Mouse (Mus musculus) bone marrow, adult 2 months (tissue): Measurements from ENCODE around the gene Prkcz. TPM values are rescaled to one million over a fixed set of nuclear protein-coding genes. Genes with fewer than 3 reads are reported as not detected.
A peak's percentile ranks its signal among the peaks of the same experiment; 100 is the strongest.

Source experiments
- H3K27ac ChIP-seq: fragments of 200-500 bp; 2 replicates; pipeline ENCODE4 v1.5.1; 2012; ENCODE audit warnings: low read depth, mild to moderate bottlenecking, control low read depth, inconsistent platforms, low read length; ENCODE audit not compliant: control insufficient read depth, poor library complexity, insufficient read depth
- H3K4me1 ChIP-seq: fragments of 200-500 bp; 2 replicates; pipeline ENCODE4 v1.6.1; 2011; ENCODE audit warnings: low read length; ENCODE audit not compliant: control insufficient read depth, insufficient read depth
- H3K4me3 ChIP-seq: fragments of 200-500 bp; replicated peaks from 2 replicates; pipeline ENCODE3; 2011; ENCODE audit warnings: mild to moderate bottlenecking, low read depth, low read length, control low read depth; ENCODE audit not compliant: control insufficient read depth
- CTCF ChIP-seq: fragments of 200-500 bp; IDR thresholded peaks from 2 replicates; pipeline ENCODE4 v1.5.1; 2011; ENCODE audit warnings: low read length, control low read depth; ENCODE audit not compliant: control insufficient read depth, insufficient read depth
- POLR2A ChIP-seq: fragments of 200-500 bp; IDR thresholded peaks from 2 replicates; pipeline ENCODE4 v1.6.1; 2011; ENCODE audit warnings: low read depth, mild to moderate bottlenecking, control low read depth, low read length, borderline replicate concordance; ENCODE audit not compliant: control insufficient read depth
- WGBS: fragments of 180-500 bp; shearing (Covaris S2); methylation state at CpG from one replicate; pipeline ENCODE4 v1.1.7; 2018; 5-methylcytosine and 5-hydroxymethylcytosine counted together
- polyA plus RNA-seq: library from polyadenylated mRNA; stranded (reverse); fragments of >200 nt; gene quantifications from 2 replicates; pipeline ENCODE4 v1.2.4, GENCODE M21; 2011; ENCODE audit warnings: low replicate concordance; ENCODE audit not compliant: missing spikeins, insufficient read depth, insufficient read length

Gene Prkcz
- polyA plus RNA-seq, 1 experiment, result 1.9 TPM

GRCm38 (mm10) chr4:155366784-155367183, 5.6 kb upstream of the Prkcz start:
- TF ChIP-seq POLR2A (no peak), CTCF (no peak)
- no peak overlapping the region for H3K4me3 ChIP-seq
- H3K27ac ChIP-seq, result no peak overlapping the region
- WGBS, result 69% methylated on average over 6 of the region's 6 CpGs
- H3K4me1 ChIP-seq, result no peaks in the 10 kb centered on the region

GRCm38 (mm10) chr4:155362443-155362842, 1.3 kb upstream of the Prkcz start:
- TF ChIP-seq CTCF (no peak), POLR2A (no peak)
- Histone ChIP-seq H3K4me3 (no peak overlapping the region), H3K4me1 (no peaks in the 10 kb centered on the region), H3K27ac (no peak overlapping the region)
- 45% methylated on average over 5 of the region's 5 CpGs for WGBS

- no peak overlapping the region; the same call in 1 of the 2 replicates for H3K27ac ChIP-seq
- WGBS, result 4% methylated on average over 42 of the region's 42 CpGs
- H3K4me3 ChIP-seq, result no peak overlapping the region
- no peaks in the 10 kb centered on the region for H3K4me1 ChIP-seq
- TF ChIP-seq POLR2A (no peak), CTCF (no peak)
Observed at GRCm38 (mm10) chr4:155360856-155361255, 305 bp downstream of the Prkcz start.

GRCm38 (mm10) chr4:155359560-155360464, 1.3 kb downstream of the Prkcz start:
- no peaks in the 10 kb centered on the region for H3K4me1 ChIP-seq
- no peak overlapping the region for H3K4me3 ChIP-seq
- WGBS, result 47% methylated on average over 12 of the region's 12 CpGs
- TF ChIP-seq CTCF (no peak), POLR2A (no peak)
- no peak overlapping the region for H3K27ac ChIP-seq

GRCm38 (mm10) chr4:155357601-155358000, 3.6 kb downstream of the Prkcz start:
- H3K4me3 ChIP-seq, result no peak overlapping the region
- H3K4me1 ChIP-seq, result no peaks in the 10 kb centered on the region; the same call in 1 of the 2 replicates
- TF ChIP-seq CTCF (peak; percentile 37; the same call in 1 of the 2 replicates), POLR2A (no peak)
- no peak overlapping the region for H3K27ac ChIP-seq
- WGBS, result 47% methylated on average over 2 of the region's 2 CpGs

- Histone ChIP-seq H3K27ac (no peak overlapping the region), H3K4me1 (no peaks in the 10 kb centered on the region; the same call in 1 of the 2 replicates), H3K4me3 (no peak overlapping the region)
- WGBS, result 74% methylated on average over 10 of the region's 10 CpGs
- TF ChIP-seq CTCF, result no peak
- no peak for TF ChIP-seq POLR2A
Observed at GRCm38 (mm10) chr4:155356354-155356753, 4.8 kb downstream of the Prkcz start.

- Histone ChIP-seq H3K27ac (no peak overlapping the region), H3K4me1 (no peaks in the 10 kb centered on the region; the same call in 1 of the 2 replicates), H3K4me3 (no peak overlapping the region)
- WGBS, result 63% methylated on average over 7 of the region's 7 CpGs
- TF ChIP-seq POLR2A, result no peak
- TF ChIP-seq CTCF, result no peak
Observed at GRCm38 (mm10) chr4:155354546-155354945, 6.6 kb downstream of the Prkcz start.

- Histone ChIP-seq H3K27ac (no peak overlapping the region), H3K4me3 (no peak overlapping the region), H3K4me1 (no peaks in the 10 kb centered on the region; the same call in 1 of the 2 replicates)
- no peak for TF ChIP-seq POLR2A
- no peak for TF ChIP-seq CTCF
- WGBS, result 11% methylated on average over 6 of the region's 6 CpGs
Observed at GRCm38 (mm10) chr4:155354035-155354434, 7.1 kb downstream of the Prkcz start.

GRCm38 (mm10) chr4:155352581-155352980, 8.6 kb downstream of the Prkcz start:
- Histone ChIP-seq H3K27ac (no peak overlapping the region), H3K4me3 (no peak overlapping the region), H3K4me1 (no peaks in the 10 kb centered on the region; the same call in 1 of the 2 replicates)
- 0% methylated on average over 3 of the region's 3 CpGs for WGBS
- no peak for TF ChIP-seq CTCF
- no peak for TF ChIP-seq POLR2A
